Mouse (Mus musculus): ENCODE results near the gene Myd88. TPM values are rescaled to one million over a fixed set of nuclear protein-coding genes. Genes with fewer than 3 reads are reported as not detected.

Myd88 gene
- polyA plus RNA-seq, 1 experiment = 5.4 TPM

DNA sequence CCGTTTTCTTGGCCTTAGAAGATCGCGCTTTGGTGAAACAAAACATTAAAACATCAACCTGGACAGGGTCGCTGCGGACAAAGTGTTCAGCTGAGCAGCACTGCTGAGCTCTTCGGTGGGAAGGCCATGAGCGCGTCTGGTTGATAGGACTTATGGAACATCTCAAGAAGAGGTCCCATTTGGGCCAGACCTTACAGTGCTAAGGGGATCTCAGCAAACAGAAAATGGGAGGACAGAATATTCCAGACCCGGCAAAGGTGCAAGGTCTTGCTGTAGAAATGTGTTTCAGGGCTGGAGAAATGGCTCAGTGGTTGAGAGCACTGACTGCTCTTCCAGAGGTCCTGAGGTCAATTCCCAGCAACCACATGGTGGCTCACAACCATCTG lies 18.0 kb downstream of the Myd88 start:
- Histone ChIP-seq H3K27me3 (ENCODE audit: control insufficient read depth, insufficient read depth, low read length) (no peaks in the 10 kb centered on the region), H3K4me3 (replicated peaks; ENCODE audit: insufficient read depth, low read depth, low read length) (peak overlapping the region; percentile 66), H3K27ac (ENCODE audit: insufficient read depth, low read length) (peak overlapping the region; percentile 65), H3K4me1 (ENCODE audit: control insufficient read depth, insufficient read depth, low read length) (no peaks in the 10 kb centered on the region)
- 3% methylated on average over 9 of the region's 9 CpGs for WGBS
- no peak for TF ChIP-seq CTCF (IDR thresholded peaks at IDR 0.05; ENCODE audit: borderline replicate concordance, insufficient read depth, low read depth, low read length)
- TF ChIP-seq POLR2A (IDR thresholded peaks at IDR 0.05; ENCODE audit: borderline replicate concordance, insufficient read depth, low read length) = no peak
- DNase-seq = no peak

GRCm38 (mm10) chr9:119322289-119323259 lies 18.6 kb downstream of the Myd88 start, which contains the start of gene Oxsr1:
TSS of gene Oxsr1 (minus strand) at chr9:119322427.
- Histone ChIP-seq H3K4me3 (replicated peaks; ENCODE audit: insufficient read depth, low read depth, low read length) (peak within 1 kb of the TSS; percentile 75), H3K27me3 (ENCODE audit: control insufficient read depth, insufficient read depth, low read length) (no peaks in the 10 kb centered on the region), H3K27ac (ENCODE audit: insufficient read depth, low read length) (peak within 1 kb of the TSS; percentile 97), H3K4me1 (ENCODE audit: control insufficient read depth, insufficient read depth, low read length) (no peaks in the 10 kb centered on the region)
- WGBS = under 1% methylated on average over 76 of the region's 76 CpGs
- peak; percentile 65 for TF ChIP-seq POLR2A (IDR thresholded peaks at IDR 0.05; ENCODE audit: borderline replicate concordance, insufficient read depth, low read length)
- peak; percentile 43; the same call in 1 of the 2 replicates for TF ChIP-seq CTCF (IDR thresholded peaks at IDR 0.05; ENCODE audit: borderline replicate concordance, insufficient read depth, low read depth, low read length)
- DNase-seq = peak; percentile 99 to 100

- DNase-seq = no peak
- 1% methylated on average over 59 of the region's 59 CpGs for WGBS
- no peaks in the 10 kb centered on the region for H3K27me3 ChIP-seq (ENCODE audit: control insufficient read depth, insufficient read depth, low read length)
These were observed 19.6 kb downstream of the Myd88 start for GRCm38 (mm10) chr9:119321392-119322229.

DNA sequence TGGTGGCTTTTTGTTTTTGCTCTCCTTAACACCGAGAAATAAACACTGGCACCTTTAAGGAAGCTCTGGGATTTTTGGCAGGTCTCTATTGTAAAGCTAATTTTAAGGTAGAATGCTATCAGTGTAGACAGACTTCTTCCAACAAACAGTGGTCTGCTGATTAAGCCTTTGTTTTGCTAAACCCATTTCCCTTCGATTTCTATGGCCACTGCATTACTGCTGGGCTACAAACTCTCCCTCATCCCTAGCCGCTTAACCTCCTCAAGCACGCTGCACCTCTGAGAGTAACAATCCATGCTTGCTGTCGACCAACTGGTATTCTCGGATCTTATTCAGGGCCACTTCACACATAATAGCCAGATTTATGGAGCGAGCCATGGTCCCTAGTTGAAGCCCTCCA lies 20.3 kb downstream of the Myd88 start:
- Histone ChIP-seq H3K27me3 (ENCODE audit: control insufficient read depth, insufficient read depth, low read length) (no peaks in the 10 kb centered on the region), H3K4me3 (replicated peaks; ENCODE audit: insufficient read depth, low read depth, low read length) (peak overlapping the region; percentile 75), H3K27ac (ENCODE audit: insufficient read depth, low read length) (no peak overlapping the region), H3K4me1 (ENCODE audit: control insufficient read depth, insufficient read depth, low read length) (no peaks in the 10 kb centered on the region; the same call in 1 of the 2 replicates)
- 6% methylated on average over 7 of the region's 7 CpGs for WGBS
- TF ChIP-seq CTCF (IDR thresholded peaks at IDR 0.05; ENCODE audit: borderline replicate concordance, insufficient read depth, low read depth, low read length) (no peak), POLR2A (IDR thresholded peaks at IDR 0.05; ENCODE audit: borderline replicate concordance, insufficient read depth, low read length) (no peak)
- no peak for DNase-seq

More at GRCm38 (mm10) chr9:119321392-119322229, 19.6 kb downstream of the Myd88 start:
- Histone ChIP-seq H3K27ac (ENCODE audit: insufficient read depth, low read length) (no peak overlapping the region), H3K4me1 (ENCODE audit: control insufficient read depth, insufficient read depth, low read length) (no peaks in the 10 kb centered on the region), H3K4me3 (replicated peaks; ENCODE audit: insufficient read depth, low read depth, low read length) (peak overlapping the region; percentile 75)
- no peak for TF ChIP-seq POLR2A (IDR thresholded peaks at IDR 0.05; ENCODE audit: borderline replicate concordance, insufficient read depth, low read length)
- TF ChIP-seq CTCF (IDR thresholded peaks at IDR 0.05; ENCODE audit: borderline replicate concordance, insufficient read depth, low read depth, low read length) = no peak

DNA sequence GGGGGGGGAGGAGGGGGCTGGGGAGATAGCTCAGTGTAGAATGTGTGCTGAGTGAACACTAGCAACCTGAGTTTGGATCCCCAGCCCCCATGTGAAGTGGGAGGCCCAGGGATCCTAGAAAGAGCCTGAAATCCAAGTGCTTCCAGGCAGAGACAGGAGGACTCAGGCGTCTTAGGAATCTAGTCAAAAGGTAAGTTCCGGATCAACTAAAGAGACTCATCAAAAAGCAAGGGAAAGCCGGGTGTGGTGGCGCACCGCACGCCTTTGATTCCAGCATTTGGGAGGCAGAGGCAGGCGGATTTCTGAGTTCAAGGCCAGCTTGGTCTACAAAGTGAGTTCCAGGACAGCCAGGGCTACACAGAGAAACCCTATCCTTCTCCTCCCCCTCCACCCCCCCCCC lies 20.8 kb downstream of the Myd88 start:
- TF ChIP-seq CTCF (IDR thresholded peaks at IDR 0.05; ENCODE audit: borderline replicate concordance, insufficient read depth, low read depth, low read length) (no peak), POLR2A (IDR thresholded peaks at IDR 0.05; ENCODE audit: borderline replicate concordance, insufficient read depth, low read length) (no peak)
- Histone ChIP-seq H3K4me3 (replicated peaks; ENCODE audit: insufficient read depth, low read depth, low read length) (no peak overlapping the region), H3K27me3 (ENCODE audit: control insufficient read depth, insufficient read depth, low read length) (no peaks in the 10 kb centered on the region), H3K4me1 (ENCODE audit: control insufficient read depth, insufficient read depth, low read length) (no peaks in the 10 kb centered on the region; the same call in 1 of the 2 replicates), H3K27ac (ENCODE audit: insufficient read depth, low read length) (no peak overlapping the region)
- DNase-seq = no peak
- 81% methylated on average over 7 of the region's 7 CpGs for WGBS

DNA sequence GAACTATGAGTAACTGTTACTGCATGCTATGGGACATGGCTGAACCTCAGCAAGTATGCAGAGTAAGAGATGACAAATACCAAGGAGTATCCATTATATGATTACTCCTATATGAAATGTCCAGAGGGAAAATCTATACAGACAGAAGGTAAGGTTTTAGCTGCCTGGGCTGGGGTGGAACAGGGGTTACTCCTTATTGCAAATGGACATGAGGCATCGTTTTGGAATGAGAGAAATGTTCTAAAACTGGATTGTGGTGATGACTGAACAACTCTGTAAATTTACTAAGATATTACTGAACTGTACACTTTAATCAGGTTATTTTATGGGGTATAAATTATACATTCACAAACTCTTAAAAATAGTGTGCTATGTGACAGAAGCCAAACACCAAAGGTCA lies 22.3 kb downstream of the Myd88 start:
- H3K27ac ChIP-seq (ENCODE audit: insufficient read depth, low read length) = no peak overlapping the region
- H3K4me3 ChIP-seq (replicated peaks; ENCODE audit: insufficient read depth, low read depth, low read length) = no peak overlapping the region
- TF ChIP-seq POLR2A (IDR thresholded peaks at IDR 0.05; ENCODE audit: borderline replicate concordance, insufficient read depth, low read length) (no peak), CTCF (IDR thresholded peaks at IDR 0.05; ENCODE audit: borderline replicate concordance, insufficient read depth, low read depth, low read length) (no peak)
- no peak for DNase-seq
- H3K27me3 ChIP-seq (ENCODE audit: control insufficient read depth, insufficient read depth, low read length) = no peaks in the 10 kb centered on the region
- H3K4me1 ChIP-seq (ENCODE audit: control insufficient read depth, insufficient read depth, low read length) = no peaks in the 10 kb centered on the region; the same call in 1 of the 2 replicates
- WGBS = 88% methylated on average over 1 of the region's 1 CpGs

DNA sequence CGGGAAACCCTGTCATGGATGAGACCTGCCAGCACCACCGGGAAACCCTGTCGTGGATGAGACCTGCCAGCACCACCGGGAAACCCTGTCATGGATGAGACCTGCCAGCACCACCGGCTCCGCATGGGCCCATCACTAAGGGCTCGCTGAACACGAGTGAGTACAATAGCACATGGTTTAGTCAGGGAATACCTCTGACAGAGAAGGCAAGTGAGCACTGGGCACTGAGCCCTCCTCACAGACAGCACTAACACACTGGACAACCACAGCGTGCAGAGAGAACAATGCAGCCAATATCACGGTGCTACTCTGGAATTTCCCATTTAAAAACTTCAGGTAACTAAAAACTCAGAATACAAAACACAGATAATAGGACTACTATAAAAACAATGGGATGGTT lies 28.1 kb downstream of the Myd88 start:
- H3K27me3 ChIP-seq (ENCODE audit: control insufficient read depth, insufficient read depth, low read length) = no peaks in the 10 kb centered on the region
- no peak overlapping the region for H3K4me3 ChIP-seq (replicated peaks; ENCODE audit: insufficient read depth, low read depth, low read length)
- peaks cover 7% of the 10 kb centered on the region for H3K4me1 ChIP-seq (ENCODE audit: control insufficient read depth, insufficient read depth, low read length)
- peak; percentile 36 to 51 for DNase-seq
- TF ChIP-seq POLR2A (IDR thresholded peaks at IDR 0.05; ENCODE audit: borderline replicate concordance, insufficient read depth, low read length) (no peak), CTCF (IDR thresholded peaks at IDR 0.05; ENCODE audit: borderline replicate concordance, insufficient read depth, low read depth, low read length) (no peak)
- 8% methylated on average over 10 of the region's 10 CpGs for WGBS
- no peak overlapping the region for H3K27ac ChIP-seq (ENCODE audit: insufficient read depth, low read length)
